Mouse (Mus musculus) right cerebral cortex, postnatal 4 days (tissue): ENCODE data around the gene Shroom4.
"Not testable (repeated sequence)": the region's sequence is repeated elsewhere in the genome, so short reads cannot be mapped to it uniquely, and the experiment has no call there.

Experiments
- DNase-seq: peaks from one replicate; pipeline ENCODE4 v3.0.0-alpha.2; 2022

The Shroom4 gene

DNA sequence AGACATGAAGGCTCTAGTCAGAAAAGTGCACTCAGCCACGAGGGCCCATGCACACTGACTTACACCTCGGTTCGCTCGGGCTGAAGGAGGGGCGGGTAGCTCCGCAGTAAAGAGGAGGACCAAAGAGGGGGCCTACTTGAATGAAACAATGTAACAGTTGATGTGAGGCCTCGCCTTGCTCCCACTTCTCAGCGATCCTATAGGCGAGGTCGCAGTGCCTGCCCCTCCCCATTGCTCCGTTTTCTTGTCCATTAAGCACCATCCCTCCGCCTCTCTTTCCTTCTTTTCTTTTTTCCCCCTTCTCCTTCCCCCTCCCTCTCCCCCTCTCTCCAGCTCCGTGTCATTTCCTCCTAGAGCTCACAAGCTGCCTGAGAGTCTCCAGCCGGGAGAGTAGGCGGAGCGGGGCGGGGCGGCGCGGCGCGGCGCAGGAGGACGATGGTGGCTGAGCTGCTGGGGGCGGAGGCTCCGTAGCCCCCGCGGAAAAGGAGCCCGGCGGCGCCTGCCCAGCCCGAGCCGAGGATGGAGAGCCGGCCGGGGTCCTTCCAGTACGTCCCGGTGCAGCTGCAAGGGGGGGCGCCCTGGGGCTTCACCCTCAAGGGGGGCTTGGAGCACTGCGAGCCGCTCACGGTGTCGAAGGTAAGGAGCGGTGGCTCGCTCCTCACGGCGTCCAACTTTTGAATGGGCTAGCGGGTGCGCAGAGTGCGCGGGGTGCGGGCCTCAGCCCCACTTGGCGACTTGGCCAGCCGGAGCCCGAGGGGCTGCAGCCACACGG lies at the start of gene Shroom4:
TSS of gene Shroom4 (plus strand) at position 229 of the 772 bp plus-strand sequence.
- DNase-seq: peak; percentile 62

DNA sequence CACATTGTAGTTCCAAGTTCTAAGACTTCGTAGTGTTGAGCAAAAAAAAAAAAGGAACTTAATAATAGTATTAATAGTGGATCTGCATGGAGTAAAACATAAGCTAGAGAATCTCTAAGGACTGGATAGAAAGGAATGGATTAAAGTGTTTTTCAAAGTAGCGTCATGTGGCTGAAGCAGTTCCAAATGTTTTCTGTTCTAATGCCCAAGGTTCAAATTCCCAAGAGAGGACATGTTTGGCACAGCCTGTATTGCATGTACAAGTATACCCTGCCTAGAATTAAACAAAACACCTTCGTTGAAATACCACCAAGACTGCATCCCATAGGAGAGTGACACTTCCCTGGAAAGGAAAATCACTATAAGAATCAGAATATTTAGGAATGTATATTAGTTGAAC lies 42.8 kb upstream of the Shroom4 start:
- no peak for DNase-seq

GRCm38 (mm10) chrX:6357503-6358114 lies 42.0 kb upstream of the Shroom4 start:
- DNase-seq: no peak

GRCm38 (mm10) chrX:6368822-6369221 lies 30.8 kb upstream of the Shroom4 start:
- DNase-seq: no peak

GRCm38 (mm10) chrX:6370706-6371105 lies 28.9 kb upstream of the Shroom4 start:
- no peak for DNase-seq

DNA sequence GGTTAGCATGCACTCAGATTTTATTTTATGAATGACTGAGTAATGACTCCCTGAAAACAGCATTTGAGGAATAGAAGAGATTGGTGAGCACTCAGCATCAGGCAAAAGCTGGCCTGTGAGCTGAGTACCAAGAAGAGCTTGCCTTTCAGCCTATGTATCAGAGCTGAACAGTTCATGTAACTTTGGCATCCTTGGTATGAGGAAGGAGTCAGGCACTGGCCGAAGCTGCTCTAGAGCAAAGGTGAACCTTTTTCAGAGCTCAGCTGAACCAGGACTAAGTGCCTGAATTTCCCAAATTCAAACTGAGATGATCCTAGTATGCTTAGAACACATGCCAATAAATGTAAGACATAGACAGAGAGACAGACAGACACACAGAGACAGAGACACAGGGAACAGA lies 5.8 kb upstream of the Shroom4 start:
- no peak for DNase-seq

GRCm38 (mm10) chrX:6399193-6399592 lies 461 bp upstream of the Shroom4 start:
- DNase-seq: no peak

DNA sequence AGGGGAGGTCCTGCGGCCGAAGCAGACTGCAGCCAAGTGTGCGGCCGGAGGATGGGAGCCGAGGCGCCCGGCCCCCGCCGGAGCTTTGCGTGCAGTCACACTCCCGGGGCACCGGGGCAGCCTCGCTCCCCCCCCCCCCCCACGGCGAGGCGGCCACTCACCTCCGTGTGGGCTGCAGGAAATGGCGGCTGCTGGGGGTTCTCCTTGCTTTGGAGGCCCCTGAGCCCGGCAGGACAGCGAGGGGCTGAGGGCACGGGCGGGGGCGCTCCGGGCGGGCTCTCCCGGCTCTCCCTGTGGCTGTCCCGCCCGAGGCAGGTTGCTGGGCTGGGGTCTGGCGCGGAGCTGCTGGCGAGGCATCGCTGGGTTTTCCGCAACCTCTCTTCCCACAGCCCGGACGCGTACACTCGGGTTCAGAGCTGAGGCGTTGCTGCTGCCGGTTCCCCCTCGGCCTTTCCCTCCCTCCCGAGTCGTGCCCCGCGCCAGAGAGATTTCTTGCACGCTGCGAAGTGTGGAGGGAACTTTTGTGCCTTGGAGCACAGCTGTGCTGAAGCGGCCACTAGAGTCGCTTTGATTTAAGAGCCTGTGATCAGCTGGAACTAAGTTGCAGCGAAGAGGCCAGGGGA lies 855 bp downstream of the Shroom4 start:
- DNase-seq: peak; percentile 10

DNA sequence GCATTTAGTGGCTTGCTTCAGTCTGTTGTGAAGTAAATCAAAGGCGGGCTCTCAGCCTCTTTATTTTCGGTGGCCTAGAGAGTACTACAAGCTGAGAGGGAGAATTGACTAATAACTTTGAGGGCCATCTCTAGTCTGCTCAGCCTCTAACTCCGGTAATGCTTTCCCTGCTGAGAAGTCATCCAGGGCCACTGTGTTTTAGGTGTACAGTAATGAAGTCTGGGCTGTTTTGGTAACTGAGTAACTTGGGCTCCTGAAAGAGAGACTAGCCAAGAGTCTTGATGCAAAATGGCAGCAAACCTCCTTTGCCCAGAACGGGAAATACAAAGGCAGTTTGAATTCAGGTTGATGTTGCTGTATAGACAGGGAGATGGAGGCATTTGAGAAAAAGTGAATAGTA lies 3.3 kb downstream of the Shroom4 start:
- DNase-seq: no peak

DNA sequence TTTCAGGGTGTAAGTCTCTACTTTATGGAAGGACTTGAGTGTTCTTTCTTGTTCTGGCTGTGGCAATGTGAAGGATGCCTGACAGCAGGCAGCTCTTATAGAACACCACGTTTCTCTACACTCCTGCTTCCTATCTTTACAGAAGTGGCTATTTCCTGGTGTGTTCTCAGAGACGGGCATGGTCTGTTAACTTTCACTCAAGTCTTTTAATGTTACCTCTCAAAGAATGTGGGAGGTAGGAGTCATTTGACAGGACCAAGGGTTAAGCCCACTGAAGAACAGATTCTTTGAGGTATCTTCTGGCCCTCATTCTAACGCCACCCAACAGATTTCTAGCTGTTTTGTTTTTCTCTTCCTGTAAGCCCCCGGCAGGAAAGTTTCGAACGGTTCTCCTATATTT lies 9.5 kb downstream of the Shroom4 start:
- DNase-seq: no peak

DNA sequence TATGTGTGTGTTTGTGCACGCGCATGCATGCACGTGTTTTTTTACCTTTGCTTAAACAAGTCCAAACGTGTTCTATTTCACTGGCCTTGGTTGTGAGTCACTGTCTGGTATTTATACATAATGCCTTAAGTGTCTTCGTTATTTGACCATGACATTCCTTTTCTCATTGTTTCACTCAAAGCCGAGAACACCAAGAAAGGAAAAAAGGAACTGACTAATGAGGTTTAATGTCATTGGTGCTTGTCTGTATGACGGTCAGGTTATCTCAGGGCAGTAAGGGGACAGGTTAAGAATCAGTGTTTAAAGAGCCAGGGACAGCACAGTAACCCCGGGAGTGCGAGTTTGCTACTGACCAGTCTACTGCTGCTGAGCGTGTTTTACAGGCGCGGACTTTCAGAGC lies 15.8 kb downstream of the Shroom4 start:
- no peak for DNase-seq

DNA sequence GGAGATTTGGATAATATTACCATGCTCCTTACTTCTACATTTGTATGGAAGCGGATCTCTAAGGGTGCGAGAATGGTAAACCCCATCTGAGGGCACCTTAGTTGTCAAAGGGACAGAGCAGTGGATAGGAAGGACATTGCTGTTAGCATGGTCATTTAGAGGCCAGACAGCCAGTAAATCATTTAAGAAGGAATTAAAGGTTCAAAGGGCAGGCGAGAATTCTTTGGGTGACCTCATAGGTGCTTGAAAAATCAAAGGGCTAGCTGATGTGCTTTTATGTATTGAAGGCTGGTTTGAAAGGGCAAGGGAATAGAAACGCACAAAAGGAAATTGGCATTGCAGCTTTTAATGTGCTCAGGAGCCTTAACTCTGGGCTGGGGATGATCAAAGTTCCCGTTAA lies 16.3 kb downstream of the Shroom4 start:
- no peak for DNase-seq

- DNase-seq: no peak
These were observed 18.5 kb downstream of the Shroom4 start for GRCm38 (mm10) chrX:6418140-6418539.

- no peak for DNase-seq
These were observed 35.6 kb downstream of the Shroom4 start for GRCm38 (mm10) chrX:6435260-6435659.

DNA sequence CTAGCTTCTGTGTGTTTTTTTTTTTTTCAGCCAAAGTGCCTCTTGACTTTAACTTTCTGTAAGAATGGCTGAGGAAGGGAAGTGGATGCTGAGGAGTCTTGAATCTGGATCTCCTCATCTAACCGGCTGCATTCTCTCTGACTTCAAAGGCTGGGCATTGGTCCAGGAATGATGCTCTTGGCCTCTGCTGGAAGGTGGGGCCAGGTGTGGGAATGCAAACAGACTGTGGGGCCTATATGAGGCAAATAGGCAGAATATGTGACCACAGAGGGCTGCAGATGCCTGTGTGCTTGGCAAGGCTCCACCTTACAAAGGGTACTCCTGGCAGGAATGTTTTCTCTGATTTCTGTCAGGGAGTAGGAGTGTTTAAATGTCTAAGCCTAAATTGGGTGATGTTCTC lies 46.8 kb downstream of the Shroom4 start:
- DNase-seq: no peak

DNA sequence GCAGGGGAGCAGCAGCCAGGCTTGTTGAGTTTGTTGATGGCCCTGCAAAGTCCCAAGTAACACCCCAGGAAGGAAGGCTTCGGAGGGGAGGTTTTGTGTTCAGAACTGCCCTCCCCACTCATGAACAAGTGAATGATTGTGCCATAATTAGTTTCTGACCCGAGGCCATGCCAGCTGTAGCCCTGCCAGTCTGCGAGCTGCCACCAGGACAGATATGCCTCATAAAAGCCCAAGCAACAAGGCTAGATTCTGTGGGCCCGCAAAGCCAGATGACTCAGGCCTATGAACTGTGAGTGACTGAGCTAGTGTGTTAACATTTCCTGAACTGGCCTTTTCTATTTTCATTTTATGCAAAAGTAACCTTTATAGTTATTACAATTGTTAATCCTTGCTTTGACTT lies 48.3 kb downstream of the Shroom4 start:
- peak; percentile 2 for DNase-seq

DNA sequence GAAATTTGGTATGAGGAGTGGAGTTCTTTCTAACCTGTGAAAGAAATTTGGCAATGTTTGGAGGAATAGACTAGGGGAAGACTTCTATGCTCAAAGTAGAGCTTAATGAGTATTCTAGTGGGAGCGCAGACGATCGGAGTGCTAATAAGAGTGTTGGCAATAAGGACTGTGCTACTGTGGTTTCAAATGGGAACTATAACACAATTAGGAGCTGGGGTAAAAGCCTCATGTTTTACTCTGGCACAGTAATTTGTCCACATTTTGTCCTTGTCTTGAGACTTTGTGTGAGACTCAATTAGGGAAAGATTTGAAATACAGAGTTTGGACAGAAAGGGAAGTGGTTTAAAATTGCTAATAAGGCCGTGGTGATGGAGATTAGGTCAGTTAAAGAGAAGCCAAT lies 53.6 kb downstream of the Shroom4 start:
- no peak for DNase-seq

DNA sequence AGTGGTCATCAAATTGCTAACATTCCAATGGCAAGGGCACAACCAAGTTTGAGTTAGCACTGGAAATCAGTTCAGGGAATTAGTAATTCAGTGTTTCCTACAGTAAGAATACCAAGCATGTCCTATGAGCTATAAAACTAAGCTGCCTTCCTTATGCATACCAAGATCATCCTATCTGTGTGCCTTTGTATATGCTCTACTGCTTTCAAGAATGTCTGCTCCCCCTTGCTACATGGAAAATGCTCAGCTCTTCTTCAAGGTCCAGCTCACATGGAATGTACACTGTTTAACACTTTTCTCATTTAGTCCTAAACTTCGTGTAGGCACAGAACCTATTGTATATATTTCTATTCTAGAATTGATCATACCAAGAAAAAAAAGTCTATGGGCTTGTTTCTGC lies 69.6 kb downstream of the Shroom4 start:
- DNase-seq: not testable (repeated sequence)

DNA sequence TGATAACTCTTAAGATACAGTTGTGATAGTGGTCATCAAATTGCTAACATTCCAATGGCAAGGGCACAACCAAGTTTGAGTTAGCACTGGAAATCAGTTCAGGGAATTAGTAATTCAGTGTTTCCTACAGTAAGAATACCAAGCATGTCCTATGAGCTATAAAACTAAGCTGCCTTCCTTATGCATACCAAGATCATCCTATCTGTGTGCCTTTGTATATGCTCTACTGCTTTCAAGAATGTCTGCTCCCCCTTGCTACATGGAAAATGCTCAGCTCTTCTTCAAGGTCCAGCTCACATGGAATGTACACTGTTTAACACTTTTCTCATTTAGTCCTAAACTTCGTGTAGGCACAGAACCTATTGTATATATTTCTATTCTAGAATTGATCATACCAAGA lies 72.9 kb downstream of the Shroom4 start:
- not testable (repeated sequence) for DNase-seq

DNA sequence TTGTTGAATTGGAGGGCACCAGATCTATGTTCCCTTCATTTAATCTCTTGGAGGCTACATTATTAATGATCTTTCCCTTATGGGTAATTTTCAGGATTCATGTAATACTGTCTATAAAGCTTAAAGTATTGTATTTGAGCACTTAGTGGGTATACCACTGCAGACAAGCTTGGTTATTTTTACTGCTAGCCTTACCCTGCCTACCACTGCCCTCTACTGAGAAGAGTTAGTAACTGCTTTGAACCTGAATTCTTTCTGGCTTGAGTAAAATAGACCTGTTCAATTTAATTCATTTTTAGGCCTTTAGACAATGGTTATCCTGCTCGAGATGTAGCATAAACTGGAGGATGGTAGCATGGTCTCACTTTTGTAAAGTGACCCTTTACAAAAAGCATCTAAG lies 75.5 kb downstream of the Shroom4 start:
- no peak for DNase-seq

- DNase-seq: no peak
These were observed 82.6 kb downstream of the Shroom4 start for GRCm38 (mm10) chrX:6482268-6482667.

DNA sequence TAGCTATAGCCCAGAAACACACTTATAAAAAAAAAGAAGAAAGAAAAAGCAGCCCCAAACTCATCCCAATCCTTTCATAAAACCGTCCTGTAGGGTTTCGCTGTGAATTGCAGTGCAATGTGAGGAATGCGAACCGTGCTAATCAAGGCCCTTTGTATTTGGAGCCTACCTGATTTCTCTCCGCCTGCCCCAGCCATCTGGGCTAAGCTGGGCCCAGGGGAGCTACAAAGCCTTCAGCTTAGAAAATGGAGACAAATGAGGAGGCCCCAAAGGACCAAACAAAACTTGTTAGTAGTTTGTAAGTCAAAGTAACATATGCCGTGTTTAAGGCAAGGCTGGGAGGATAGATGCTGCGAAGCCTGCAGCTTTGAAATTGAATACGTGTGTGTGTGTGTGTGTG lies 84.2 kb downstream of the Shroom4 start:
- DNase-seq: no peak

- no peak for DNase-seq
These were observed 90.8 kb downstream of the Shroom4 start for GRCm38 (mm10) chrX:6490433-6490832.

GRCm38 (mm10) chrX:6495456-6495855 lies 95.8 kb downstream of the Shroom4 start:
- DNase-seq: no peak
